Mouse (Mus musculus): ENCODE results near the gene Kcnk4. TPM values are rescaled to one million over a fixed set of nuclear protein-coding genes. Genes with fewer than 3 reads are reported as not detected.
A peak's percentile ranks its signal among the peaks of the same experiment; 100 is the strongest.

The Kcnk4 gene
- total and polyA plus RNA-seq, 3 experiments: 0.15 to 1.8 TPM; not detected in 1

GRCm38 (mm10) chr19:6916496-6916895 is 17.8 kb downstream of the Kcnk4 start:
- TF ChIP-seq MYB (IDR thresholded peaks at IDR 0.05; ENCODE audit: low read depth, low read length) (no peak), KAT2A (conservative IDR thresholded peaks at IDR 0.05; ENCODE audit: low read depth, low read length) (no peak), BHLHE40 (IDR thresholded peaks at IDR 0.05; ENCODE audit: borderline replicate concordance, low read depth, low read length) (no peak), ZNF384 (IDR thresholded peaks at IDR 0.05; ENCODE audit: low read depth, low read length) (no peak)
- no peaks in the 10 kb centered on the region; a peak in 2 of 4 replicates for H3K4me1 ChIP-seq (ENCODE audit: control insufficient read depth in 1 of 2, insufficient read depth in 2 of 2, low read length in 2 of 2)

GRCm38 (mm10) chr19:6915276-6915675 is 19.0 kb downstream of the Kcnk4 start:
- no peaks in the 10 kb centered on the region; a peak in 1 of 4 replicates for H3K4me1 ChIP-seq (ENCODE audit: control insufficient read depth in 1 of 2, insufficient read depth in 2 of 2, low read length in 2 of 2)
- no peak for DNase-seq (ENCODE audit: low read depth, low spot score)
- no peaks in the 10 kb centered on the region for H3K27me3 ChIP-seq (ENCODE audit: control insufficient read depth in 1 of 2, insufficient read depth in 2 of 2, low read length in 2 of 2)
- no peak overlapping the region for H3K9ac ChIP-seq (ENCODE audit: control insufficient read depth, low read depth, low read length, poor library complexity, severe bottlenecking)
- H3K36me3 ChIP-seq (ENCODE audit: control insufficient read depth in 1 of 2, insufficient read depth in 2 of 2, low read length in 2 of 2): peaks cover 3 to 5% of the 10 kb centered on the region in 2 experiments; a peak in 2 of 4 replicates
- no peak for TF ChIP-seq POLR2AphosphoS2 (IDR thresholded peaks at IDR 0.05; ENCODE audit: low read length)
- 0 out of 2 replicates have a peak, but pooled peaks have one; percentile 25 for TF ChIP-seq GATA1 (IDR thresholded peaks at IDR 0.05; ENCODE audit: low read depth, low read length)
- TF ChIP-seq CTCF (IDR thresholded peaks at IDR 0.05 in 2 of 3, conservative IDR thresholded peaks at IDR 0.05 in 1 of 3; ENCODE audit: control insufficient read depth in 1 of 3, insufficient read depth in 1 of 3, low read depth in 2 of 3, low read length in 3 of 3, poor library complexity in 1 of 3, severe bottlenecking in 1 of 3): no peak
- 0 out of 4 replicates have a peak, but pooled peaks of 1 of the 2 experiments have one; percentile 23 for TF ChIP-seq POLR2A (IDR thresholded peaks at IDR 0.05; ENCODE audit: control insufficient read depth in 1 of 2, insufficient read depth in 1 of 2, low read depth in 1 of 2, low read length in 2 of 2, poor library complexity in 1 of 2)
- TF ChIP-seq CHD1 (IDR thresholded peaks at IDR 0.05; ENCODE audit: low read depth, low read length): no peak
- H3K79me2 ChIP-seq (ENCODE audit: control insufficient read depth, insufficient read depth, low read length, poor library complexity): peaks cover 15% of the 10 kb centered on the region
- no peak overlapping the region for H3K27ac ChIP-seq (ENCODE audit: control insufficient read depth, low read depth, low read length)
- no peaks in the 10 kb centered on the region for H3K9me3 ChIP-seq (replicated peaks; ENCODE audit: insufficient read depth, low read length)
- H3K4me3 ChIP-seq (ENCODE audit: control insufficient read depth in 1 of 2, insufficient read depth in 1 of 2, low read depth in 2 of 2, low read length in 2 of 2): no peak overlapping the region

More at GRCm38 (mm10) chr19:6916496-6916895, 17.8 kb downstream of the Kcnk4 start:
- Histone ChIP-seq H3K36me3 (ENCODE audit: control insufficient read depth in 1 of 2, insufficient read depth in 2 of 2, low read length in 2 of 2) (peaks cover 3% of the 10 kb centered on the region in 2 experiments; a peak in 1 of 4 replicates), H3K4me3 (ENCODE audit: control insufficient read depth in 1 of 2, insufficient read depth in 1 of 2, low read depth in 2 of 2, low read length in 2 of 2) (no peak overlapping the region), H3K9ac (ENCODE audit: control insufficient read depth, low read depth, low read length, poor library complexity, severe bottlenecking) (no peak overlapping the region), H3K27me3 (ENCODE audit: control insufficient read depth in 1 of 2, insufficient read depth in 2 of 2, low read length in 2 of 2) (no peaks in the 10 kb centered on the region), H3K9me3 (replicated peaks; ENCODE audit: insufficient read depth, low read length) (no peaks in the 10 kb centered on the region), H3K79me2 (ENCODE audit: control insufficient read depth, insufficient read depth, low read length, poor library complexity) (peaks cover 16% of the 10 kb centered on the region), H3K27ac (ENCODE audit: control insufficient read depth, low read depth, low read length) (no peak overlapping the region)
- no peak for DNase-seq (ENCODE audit: low read depth, low spot score)

- Histone ChIP-seq H3K4me1 (ENCODE audit: control insufficient read depth in 1 of 2, insufficient read depth in 2 of 2, low read length in 2 of 2) (no peaks in the 10 kb centered on the region; a peak in 1 of 4 replicates), H3K9me3 (replicated peaks; ENCODE audit: insufficient read depth, low read length) (no peaks in the 10 kb centered on the region), H3K9ac (ENCODE audit: control insufficient read depth, low read depth, low read length, poor library complexity, severe bottlenecking) (no peak overlapping the region), H3K4me3 (ENCODE audit: control insufficient read depth in 1 of 2, insufficient read depth in 1 of 2, low read depth in 2 of 2, low read length in 2 of 2) (no peak overlapping the region), H3K27me3 (ENCODE audit: control insufficient read depth in 1 of 2, insufficient read depth in 2 of 2, low read length in 2 of 2) (no peaks in the 10 kb centered on the region), H3K79me2 (ENCODE audit: control insufficient read depth, insufficient read depth, low read length, poor library complexity) (peaks cover 11% of the 10 kb centered on the region), H3K27ac (ENCODE audit: control insufficient read depth, low read depth, low read length) (no peak overlapping the region), H3K36me3 (ENCODE audit: control insufficient read depth in 1 of 2, insufficient read depth in 2 of 2, low read length in 2 of 2) (peaks cover 3 to 5% of the 10 kb centered on the region in 2 experiments; a peak in 2 of 4 replicates)
- no peak for TF ChIP-seq NRF1 (IDR thresholded peaks at IDR 0.05; ENCODE audit: insufficient read depth, low read depth, low read length, poor library complexity, severe bottlenecking)
- no peak for TF ChIP-seq ZKSCAN1 (IDR thresholded peaks at IDR 0.05; ENCODE audit: low read depth, low read length)
- no peak for TF ChIP-seq CHD1 (IDR thresholded peaks at IDR 0.05; ENCODE audit: low read depth, low read length)
- TF ChIP-seq E2F4 (IDR thresholded peaks at IDR 0.05; ENCODE audit: borderline replicate concordance, low read depth, low read length): no peak
- no peak for TF ChIP-seq ZMIZ1 (IDR thresholded peaks at IDR 0.05; ENCODE audit: low read depth, low read length)
- no peak for TF ChIP-seq MYC (IDR thresholded peaks at IDR 0.05; ENCODE audit: low read depth, low read length)
- TF ChIP-seq UBTF (IDR thresholded peaks at IDR 0.05; ENCODE audit: borderline replicate concordance, insufficient read depth, low read depth, low read length): no peak
- no peak for TF ChIP-seq GATA1 (IDR thresholded peaks at IDR 0.05; ENCODE audit: low read depth, low read length)
- TF ChIP-seq MYB (IDR thresholded peaks at IDR 0.05; ENCODE audit: low read depth, low read length): no peak
- TF ChIP-seq EP300 (IDR thresholded peaks at IDR 0.05; ENCODE audit: low read depth in 1 of 2, low read length in 2 of 2): no peak
- TF ChIP-seq SMC3 (IDR thresholded peaks at IDR 0.05; ENCODE audit: low read depth, low read length): no peak
- TF ChIP-seq TCF12 (IDR thresholded peaks at IDR 0.05; ENCODE audit: low read depth, low read length): no peak
- no peak for DNase-seq (ENCODE audit: low read depth, low spot score)
Measured at GRCm38 (mm10) chr19:6914540-6914939, 19.8 kb downstream of the Kcnk4 start.

Data from MEL (cell line).